Mouse (Mus musculus): ENCODE measurements at regions not wholly inside any gene's neighbourhood (a gene's known extent, or its start where the extent isn't known, plus 50 kb on each side); places are given as distances from the start of the nearest gene placed in this dataset.
"Not testable (repeated sequence)": the region's sequence is repeated elsewhere in the genome, so short reads cannot be mapped to it uniquely, and the experiment has no call there.

DNA sequence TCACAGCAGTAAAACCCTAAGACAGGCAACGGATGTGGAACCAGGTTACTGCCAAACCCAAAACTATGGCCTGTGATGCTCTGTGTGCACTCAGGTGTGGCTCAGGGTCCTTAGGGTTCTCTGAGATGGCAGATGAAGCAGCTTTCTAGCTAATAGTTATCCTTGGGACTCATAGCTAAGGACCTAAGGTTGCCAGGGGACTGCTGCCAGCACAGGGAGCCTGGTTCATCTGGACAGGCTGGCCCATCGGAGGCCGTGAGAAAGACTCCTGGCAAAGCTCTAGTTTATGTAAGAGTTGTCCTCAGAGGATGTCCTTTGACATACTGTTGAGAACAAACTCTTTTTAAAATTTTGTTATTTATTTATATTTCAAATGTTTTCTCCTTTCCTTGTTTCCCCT is 97.9 kb upstream of the Cnksr3 start:
- 98% methylated on average over 3 of the region's 3 CpGs for WGBS
- Histone ChIP-seq H3K4me3 (ENCODE audit: low read depth, low read length) (no peak overlapping the region), H3K9ac (replicated peaks; ENCODE audit: low read depth, low read length) (no peak overlapping the region), H3K27ac (ENCODE audit: low read depth, low read length) (no peak overlapping the region), H3K36me3 (ENCODE audit: control insufficient read depth, insufficient read depth, low read length) (no peaks in the 10 kb centered on the region), H3K9me3 (ENCODE audit: control insufficient read depth, low read length) (no peaks in the 10 kb centered on the region), H3K4me2 (ENCODE audit: low read depth, low read length) (no peak overlapping the region), H3K27me3 (ENCODE audit: control insufficient read depth, insufficient read depth, low read length) (no peaks in the 10 kb centered on the region), H3K4me1 (ENCODE audit: control insufficient read depth, insufficient read depth, low read length) (no peaks in the 10 kb centered on the region)
- no peak for ATAC-seq (ENCODE audit: low read depth)

DNA sequence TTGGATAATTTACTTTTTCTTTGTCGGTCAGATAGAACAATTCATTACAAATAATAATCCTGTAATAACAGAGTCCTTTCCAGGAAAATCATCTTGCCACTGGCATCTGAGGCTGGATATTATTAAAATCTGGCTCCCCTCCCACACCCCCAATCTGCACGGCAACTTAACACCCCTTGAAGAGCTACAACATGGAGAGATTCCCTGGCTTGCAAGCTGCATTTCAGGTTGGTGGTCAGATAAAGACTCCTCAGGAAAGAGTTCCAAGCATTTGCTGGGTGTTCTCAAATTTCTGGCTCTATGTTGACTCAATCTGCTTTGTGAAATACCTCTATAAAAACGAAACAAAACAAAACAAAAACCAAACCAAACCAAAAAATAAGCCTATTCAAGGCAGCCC is 93.8 kb upstream of the Cnksr3 start:
- not testable (repeated sequence) for H3K9ac ChIP-seq (replicated peaks; ENCODE audit: low read depth, low read length); H3K27me3 ChIP-seq (ENCODE audit: control insufficient read depth, insufficient read depth, low read length); H3K27ac ChIP-seq (ENCODE audit: low read depth, low read length); H3K4me1 ChIP-seq (ENCODE audit: control insufficient read depth, insufficient read depth, low read length); H3K4me3 ChIP-seq (ENCODE audit: low read depth, low read length); ATAC-seq (ENCODE audit: low read depth); H3K4me2 ChIP-seq (ENCODE audit: low read depth, low read length); H3K9me3 ChIP-seq (ENCODE audit: control insufficient read depth, low read length); H3K36me3 ChIP-seq (ENCODE audit: control insufficient read depth, insufficient read depth, low read length)
- 61% methylated on average over 3 of the region's 3 CpGs for WGBS

DNA sequence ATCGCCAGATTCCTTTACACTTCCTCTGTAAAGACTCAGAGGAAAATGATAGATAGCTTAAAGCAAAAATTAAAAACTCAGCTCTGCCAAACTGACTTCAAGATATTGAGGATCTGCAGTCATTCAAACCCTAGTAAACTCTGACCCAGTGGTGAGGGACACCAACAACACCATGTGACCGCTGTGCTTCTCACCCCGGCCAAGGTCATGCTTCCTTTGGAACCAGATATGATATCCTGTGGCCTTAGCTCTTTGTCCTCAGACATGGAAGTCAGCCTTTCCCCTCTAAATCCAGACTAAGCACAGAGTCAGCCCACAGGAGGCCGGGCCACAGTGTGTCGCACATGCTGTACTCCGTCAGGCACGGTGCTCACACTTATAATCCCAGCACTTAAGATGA is 86.3 kb upstream of the Cnksr3 start:
- H3K27me3 ChIP-seq (ENCODE audit: control insufficient read depth, insufficient read depth, low read length): no peaks in the 10 kb centered on the region
- H3K9ac ChIP-seq (replicated peaks; ENCODE audit: low read depth, low read length): no peak overlapping the region
- no peaks in the 10 kb centered on the region for H3K36me3 ChIP-seq (ENCODE audit: control insufficient read depth, insufficient read depth, low read length)
- H3K4me3 ChIP-seq (ENCODE audit: low read depth, low read length): no peak overlapping the region
- ATAC-seq (ENCODE audit: low read depth): no peak
- H3K27ac ChIP-seq (ENCODE audit: low read depth, low read length): no peak overlapping the region
- 90% methylated on average over 7 of the region's 7 CpGs for WGBS
- H3K9me3 ChIP-seq (ENCODE audit: control insufficient read depth, low read length): no peaks in the 10 kb centered on the region
- H3K4me1 ChIP-seq (ENCODE audit: control insufficient read depth, insufficient read depth, low read length): no peaks in the 10 kb centered on the region
- no peak overlapping the region for H3K4me2 ChIP-seq (ENCODE audit: low read depth, low read length)

DNA sequence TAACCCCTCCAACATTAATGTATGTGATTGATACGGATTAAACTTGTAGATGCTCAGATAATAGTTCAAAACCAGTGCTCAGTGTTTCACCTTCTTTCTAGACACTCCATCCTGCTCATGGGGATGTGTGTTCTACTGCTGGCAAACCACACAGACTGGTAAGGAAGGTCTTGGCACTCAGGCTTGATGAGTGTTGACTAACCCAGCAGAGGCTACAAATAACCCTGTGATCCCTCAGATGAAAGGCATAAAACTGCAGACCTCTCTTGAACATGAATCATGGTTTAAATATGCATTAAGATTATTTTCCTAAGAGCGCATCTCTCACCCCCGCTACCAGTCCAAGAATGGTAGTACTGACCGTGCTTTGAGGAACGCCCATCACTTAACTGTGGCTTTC is 83.9 kb upstream of the Cnksr3 start:
- H3K36me3 ChIP-seq (ENCODE audit: control insufficient read depth, insufficient read depth, low read length): no peaks in the 10 kb centered on the region
- H3K4me3 ChIP-seq (ENCODE audit: low read depth, low read length): no peak overlapping the region
- no peaks in the 10 kb centered on the region for H3K27me3 ChIP-seq (ENCODE audit: control insufficient read depth, insufficient read depth, low read length)
- no peak overlapping the region for H3K4me2 ChIP-seq (ENCODE audit: low read depth, low read length)
- no peaks in the 10 kb centered on the region for H3K9me3 ChIP-seq (ENCODE audit: control insufficient read depth, low read length)
- H3K4me1 ChIP-seq (ENCODE audit: control insufficient read depth, insufficient read depth, low read length): no peaks in the 10 kb centered on the region
- no peak overlapping the region for H3K27ac ChIP-seq (ENCODE audit: low read depth, low read length)
- ATAC-seq (ENCODE audit: low read depth): no peak
- WGBS: 93% methylated on average over 5 of the region's 5 CpGs
- no peak overlapping the region for H3K9ac ChIP-seq (replicated peaks; ENCODE audit: low read depth, low read length)

DNA sequence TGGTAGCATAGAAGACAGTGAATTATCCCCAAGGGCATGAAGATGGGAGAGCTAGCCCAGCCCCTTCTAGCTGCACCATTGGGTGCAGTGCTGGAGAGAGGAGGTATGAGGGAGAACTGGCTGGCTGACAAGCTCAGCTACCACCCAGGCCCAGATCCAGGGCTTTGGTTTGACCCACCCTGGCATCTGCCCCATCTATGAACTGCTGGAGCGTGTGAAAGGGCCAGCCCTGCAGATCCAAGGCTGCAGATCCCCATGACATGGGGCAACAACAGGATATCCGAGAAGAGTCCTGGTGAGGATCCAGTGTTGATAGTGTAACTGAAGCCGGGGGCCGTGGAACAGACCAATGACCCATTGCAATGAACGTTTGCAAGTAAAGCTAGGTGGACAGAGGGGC is 81.2 kb upstream of the Cnksr3 start:
- Histone ChIP-seq H3K4me1 (ENCODE audit: control insufficient read depth, insufficient read depth, low read length) (no peaks in the 10 kb centered on the region), H3K4me2 (ENCODE audit: low read depth, low read length) (no peak overlapping the region), H3K4me3 (ENCODE audit: low read depth, low read length) (no peak overlapping the region), H3K9me3 (ENCODE audit: control insufficient read depth, low read length) (no peaks in the 10 kb centered on the region), H3K27me3 (ENCODE audit: control insufficient read depth, insufficient read depth, low read length) (no peaks in the 10 kb centered on the region), H3K27ac (ENCODE audit: low read depth, low read length) (no peak overlapping the region), H3K36me3 (ENCODE audit: control insufficient read depth, insufficient read depth, low read length) (no peaks in the 10 kb centered on the region), H3K9ac (replicated peaks; ENCODE audit: low read depth, low read length) (no peak overlapping the region)
- no peak for ATAC-seq (ENCODE audit: low read depth)
- 74% methylated on average over 5 of the region's 5 CpGs for WGBS

DNA sequence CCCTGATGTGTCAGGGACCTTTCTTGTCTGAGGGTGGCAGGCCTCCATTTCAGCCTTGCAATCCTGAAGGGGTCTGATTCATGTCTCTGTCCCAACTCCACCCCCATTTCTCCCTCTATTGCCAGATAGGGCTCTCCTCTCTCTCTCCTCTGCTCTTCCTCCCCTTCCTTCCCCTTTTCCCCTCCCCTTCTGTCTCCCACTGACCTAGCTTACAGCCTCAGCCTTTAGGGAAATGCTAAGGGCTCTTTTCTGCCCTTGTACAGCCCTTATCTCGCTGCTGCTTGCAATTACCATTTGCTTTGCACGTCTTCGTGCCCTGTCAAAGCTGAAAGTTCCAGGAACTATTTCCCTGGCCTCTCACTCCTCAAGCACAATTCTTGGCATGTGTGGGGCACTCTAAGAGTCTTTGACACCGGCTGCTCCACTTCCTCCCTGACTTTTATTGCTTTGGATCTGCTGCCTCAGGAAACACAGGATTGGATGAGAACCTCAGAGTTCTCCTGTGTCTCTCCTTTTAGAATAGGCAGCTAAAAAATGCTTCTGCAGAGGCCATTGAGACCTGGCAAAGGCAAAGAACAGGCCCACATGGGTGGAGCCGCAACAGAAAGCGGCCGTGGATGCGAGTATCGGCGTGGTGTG is 77.9 kb upstream of the Cnksr3 start:
- Histone ChIP-seq H3K36me3 (ENCODE audit: control insufficient read depth, insufficient read depth, low read length) (no peaks in the 10 kb centered on the region), H3K9ac (replicated peaks; ENCODE audit: low read depth, low read length) (no peak overlapping the region)
- WGBS: 68% methylated on average over 10 of the region's 10 CpGs

DNA sequence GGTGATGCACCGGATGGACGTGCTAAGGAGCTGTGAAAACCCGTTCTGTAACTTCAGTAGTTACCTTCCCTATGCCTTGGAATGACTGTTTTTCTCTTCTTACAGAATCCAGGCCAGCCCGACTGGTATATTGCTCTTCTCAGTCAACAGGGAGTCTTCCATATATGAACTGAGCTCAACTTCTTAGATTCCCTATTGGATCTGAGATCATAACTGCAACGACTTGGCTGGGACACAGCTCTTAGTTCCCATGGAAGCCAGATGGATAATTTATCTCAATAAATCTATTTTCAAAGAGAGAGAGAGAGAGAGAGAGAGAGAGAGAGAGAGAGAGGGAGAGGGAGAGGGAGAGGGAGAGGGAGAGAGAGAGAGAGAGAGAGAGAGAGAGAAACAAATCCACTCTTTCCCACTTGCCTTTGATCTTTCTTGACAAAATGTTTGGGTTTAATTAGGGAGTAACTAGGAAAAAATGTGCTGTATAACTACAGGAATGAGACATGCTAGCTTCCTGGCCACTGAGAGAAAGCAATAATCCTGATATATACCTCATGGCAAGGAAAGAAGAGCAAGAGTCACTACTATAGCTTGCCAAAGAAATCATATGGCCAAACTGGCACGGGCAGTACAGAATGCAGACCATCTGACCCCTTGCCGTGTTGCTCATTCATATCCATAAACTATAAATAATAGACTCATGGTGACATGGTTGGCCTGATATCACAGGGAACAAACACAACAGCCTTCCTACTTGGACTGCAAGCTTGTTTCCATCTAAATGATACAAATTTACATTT is 73.3 kb upstream of the Cnksr3 start:
- Histone ChIP-seq H3K9ac (replicated peaks; ENCODE audit: low read depth, low read length) (no peak overlapping the region), H3K27ac (ENCODE audit: low read depth, low read length) (no peak overlapping the region), H3K4me2 (ENCODE audit: low read depth, low read length) (no peak overlapping the region), H3K36me3 (ENCODE audit: control insufficient read depth, insufficient read depth, low read length) (no peaks in the 10 kb centered on the region), H3K4me1 (ENCODE audit: control insufficient read depth, insufficient read depth, low read length) (no peaks in the 10 kb centered on the region), H3K27me3 (ENCODE audit: control insufficient read depth, insufficient read depth, low read length) (no peaks in the 10 kb centered on the region), H3K9me3 (ENCODE audit: control insufficient read depth, low read length) (no peaks in the 10 kb centered on the region), H3K4me3 (ENCODE audit: low read depth, low read length) (no peak overlapping the region)
- no peak for ATAC-seq (ENCODE audit: low read depth)
- WGBS: 87% methylated on average over 7 of the region's 7 CpGs

More for the DNA sequence above, 77.9 kb upstream of the Cnksr3 start:
- H3K27ac ChIP-seq (ENCODE audit: low read depth, low read length): no peak overlapping the region
- no peak; the same call in 1 of the 2 replicates for ATAC-seq (ENCODE audit: low read depth)
- no peak overlapping the region for H3K4me2 ChIP-seq (ENCODE audit: low read depth, low read length)
- H3K9me3 ChIP-seq (ENCODE audit: control insufficient read depth, low read length): no peaks in the 10 kb centered on the region
- H3K4me1 ChIP-seq (ENCODE audit: control insufficient read depth, insufficient read depth, low read length): no peaks in the 10 kb centered on the region
- no peak overlapping the region for H3K4me3 ChIP-seq (ENCODE audit: low read depth, low read length)
- H3K27me3 ChIP-seq (ENCODE audit: control insufficient read depth, insufficient read depth, low read length): no peaks in the 10 kb centered on the region

DNA sequence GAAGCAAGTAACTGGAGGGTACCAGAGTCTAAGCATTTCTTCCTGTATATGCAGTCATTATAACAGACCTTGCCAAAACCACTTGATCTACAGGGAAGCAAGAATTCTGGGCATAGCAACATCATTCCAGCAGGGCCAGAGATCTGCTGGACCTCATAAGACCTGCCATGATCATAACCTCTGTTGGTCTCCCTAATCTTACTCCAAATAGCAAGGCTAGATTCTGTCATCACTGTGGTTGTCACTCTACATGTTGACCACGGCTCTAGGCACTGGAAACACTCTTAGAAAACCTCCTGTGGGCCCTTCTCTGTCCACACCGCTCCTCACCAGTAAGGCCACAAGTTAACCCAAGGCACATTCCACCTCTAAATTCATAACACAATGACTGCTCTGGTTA is 68.4 kb upstream of the Cnksr3 start:
- H3K4me1 ChIP-seq (ENCODE audit: control insufficient read depth, insufficient read depth, low read length): no peaks in the 10 kb centered on the region
- 92% methylated on average over 2 of the region's 2 CpGs for WGBS
- H3K36me3 ChIP-seq (ENCODE audit: control insufficient read depth, insufficient read depth, low read length): no peaks in the 10 kb centered on the region
- H3K4me3 ChIP-seq (ENCODE audit: low read depth, low read length): no peak overlapping the region
- H3K4me2 ChIP-seq (ENCODE audit: low read depth, low read length): no peak overlapping the region
- no peaks in the 10 kb centered on the region for H3K27me3 ChIP-seq (ENCODE audit: control insufficient read depth, insufficient read depth, low read length)
- no peak overlapping the region for H3K27ac ChIP-seq (ENCODE audit: low read depth, low read length)
- no peak overlapping the region for H3K9ac ChIP-seq (replicated peaks; ENCODE audit: low read depth, low read length)
- H3K9me3 ChIP-seq (ENCODE audit: control insufficient read depth, low read length): no peaks in the 10 kb centered on the region
- ATAC-seq (ENCODE audit: low read depth): no peak

DNA sequence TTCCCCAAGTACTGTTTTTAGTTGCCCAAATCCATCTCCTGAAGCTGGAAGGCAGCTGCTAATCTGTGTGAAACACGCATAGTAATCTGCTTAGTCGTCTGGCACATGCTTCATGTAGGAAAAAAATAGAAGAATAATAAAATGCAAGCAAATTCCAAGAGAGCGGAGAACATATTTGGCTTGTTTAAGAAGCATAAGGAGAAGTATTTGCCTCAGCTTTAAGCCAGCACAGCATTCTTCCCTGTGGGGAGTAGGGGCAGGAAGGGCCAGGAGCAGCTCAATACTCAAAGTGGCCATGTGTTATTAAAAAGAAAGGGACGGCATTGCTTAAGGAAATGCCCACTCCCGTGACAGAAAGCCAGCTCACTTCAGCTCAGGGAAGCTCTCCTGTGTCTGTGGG is 66.8 kb upstream of the Cnksr3 start:
- Histone ChIP-seq H3K27me3 (ENCODE audit: control insufficient read depth, insufficient read depth, low read length) (no peaks in the 10 kb centered on the region), H3K9ac (replicated peaks; ENCODE audit: low read depth, low read length) (no peak overlapping the region), H3K36me3 (ENCODE audit: control insufficient read depth, insufficient read depth, low read length) (no peaks in the 10 kb centered on the region), H3K9me3 (ENCODE audit: control insufficient read depth, low read length) (no peaks in the 10 kb centered on the region), H3K27ac (ENCODE audit: low read depth, low read length) (no peak overlapping the region), H3K4me2 (ENCODE audit: low read depth, low read length) (no peak overlapping the region), H3K4me3 (ENCODE audit: low read depth, low read length) (no peak overlapping the region), H3K4me1 (ENCODE audit: control insufficient read depth, insufficient read depth, low read length) (no peaks in the 10 kb centered on the region)
- WGBS: 57% methylated on average over 5 of the region's 5 CpGs
- no peak for ATAC-seq (ENCODE audit: low read depth)

All from neural tube, embryonic 14.5 days (tissue).